Mouse (Mus musculus): ENCODE results near the gene Kbtbd8.

Gene Kbtbd8

DNA sequence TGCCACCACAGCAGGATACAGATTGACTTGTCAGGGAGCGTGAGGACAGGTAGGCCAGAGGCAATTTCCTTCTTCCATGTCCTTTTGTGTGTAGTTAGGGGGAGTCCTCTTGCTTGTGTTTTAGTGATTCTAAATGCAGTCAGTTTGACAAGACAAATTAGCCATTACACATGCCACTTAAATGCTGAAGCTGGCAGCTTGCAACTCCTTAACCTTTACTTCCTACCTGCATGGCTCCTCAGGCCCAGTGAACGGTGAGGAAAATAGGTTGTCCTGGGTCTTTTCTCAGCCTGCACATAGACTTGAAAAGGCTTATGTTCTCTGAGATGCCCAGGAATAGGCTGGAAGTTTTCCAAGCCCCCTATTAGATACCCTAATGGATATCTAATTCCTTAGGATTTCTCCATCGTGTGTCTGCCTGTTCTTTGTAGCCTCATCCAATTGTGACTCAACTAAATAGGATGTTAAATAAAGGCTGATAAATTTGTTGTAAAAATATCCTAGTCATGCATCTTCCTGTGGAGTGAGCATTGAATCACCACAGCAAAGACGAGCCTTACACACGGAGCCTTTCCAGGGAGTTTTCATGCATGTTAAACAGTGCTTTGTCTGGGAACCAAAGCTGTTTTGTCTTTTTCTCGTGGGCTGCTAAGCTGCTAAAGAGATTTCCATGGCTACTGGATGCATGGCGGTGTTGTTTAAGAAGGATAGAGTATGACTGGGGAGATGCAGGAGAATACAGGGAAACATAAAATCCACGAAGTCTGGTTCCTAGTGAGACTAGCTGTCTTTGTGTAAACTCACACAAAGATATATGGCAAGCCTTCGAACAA is 57.5 kb downstream of the Kbtbd8 start:
- no peak for DNase-seq (ENCODE audit: low spot score)

Data from urinary bladder, postnatal 25 days (tissue).